Mouse (Mus musculus) T-helper 1 cell (primary cell): ENCODE measurements around the gene E2f3.

Experiments
- in situ Hi-C: fragments of 300-600 bp; cut with MboI, MseI; formaldehyde crosslinking; loops from one replicate; pipeline ENCODE4 v1.15.1; 2025; ENCODE audit warnings: high pct_unique_total_duplicates

Gene E2f3

GRCm38 (mm10) chr13:29982400-29982799, 3.5 kb downstream of the E2f3 start:
- in situ Hi-C loops = loop anchor here (5.0 kb wide), 1 partner anchor 1025 kb away; no protein-coding TSS in a partner anchor

- in situ Hi-C loops = loop anchor here (5.0 kb wide), 1 partner anchor 77 kb away; no protein-coding TSS in a partner anchor
These were observed 6.7 kb downstream of the E2f3 start for GRCm38 (mm10) chr13:29979140-29979564.

GRCm38 (mm10) chr13:29977358-29977757, 8.5 kb downstream of the E2f3 start:
- in situ Hi-C loops = loop anchor here (5.0 kb wide), 1 partner anchor 75 kb away; no protein-coding TSS in a partner anchor

GRCm38 (mm10) chr13:29974066-29974465, 11.8 kb downstream of the E2f3 start:
- in situ Hi-C loops = no loop called here

- in situ Hi-C loops = no loop called here
These were observed 12.3 kb downstream of the E2f3 start for GRCm38 (mm10) chr13:29973610-29974009.

GRCm38 (mm10) chr13:29970333-29970732, 15.5 kb downstream of the E2f3 start:
- in situ Hi-C loops = no loop called here

- in situ Hi-C loops = no loop called here
These were observed 17.2 kb downstream of the E2f3 start for GRCm38 (mm10) chr13:29968636-29969035.

GRCm38 (mm10) chr13:29967367-29967766, 18.5 kb downstream of the E2f3 start:
- in situ Hi-C loops = no loop called here

GRCm38 (mm10) chr13:29966966-29967365, 18.9 kb downstream of the E2f3 start:
- in situ Hi-C loops = no loop called here

GRCm38 (mm10) chr13:29964087-29964486, 21.8 kb downstream of the E2f3 start:
- in situ Hi-C loops = no loop called here

- in situ Hi-C loops = no loop called here
These were observed 25.4 kb downstream of the E2f3 start for GRCm38 (mm10) chr13:29960416-29960815.

- in situ Hi-C loops = no loop called here
These were observed 28.1 kb downstream of the E2f3 start for GRCm38 (mm10) chr13:29957731-29958254.

GRCm38 (mm10) chr13:29956821-29957421, 28.9 kb downstream of the E2f3 start:
- in situ Hi-C loops = no loop called here

- in situ Hi-C loops = no loop called here
These were observed 30.6 kb downstream of the E2f3 start for GRCm38 (mm10) chr13:29955296-29955695.

- in situ Hi-C loops = no loop called here
These were observed 31.1 kb downstream of the E2f3 start for GRCm38 (mm10) chr13:29954741-29955140.

- in situ Hi-C loops = no loop called here
These were observed 32.3 kb downstream of the E2f3 start for GRCm38 (mm10) chr13:29953417-29954045.

- in situ Hi-C loops = no loop called here
These were observed 39.8 kb downstream of the E2f3 start for GRCm38 (mm10) chr13:29946045-29946444.

- in situ Hi-C loops = no loop called here
These were observed 40.8 kb downstream of the E2f3 start for GRCm38 (mm10) chr13:29944915-29945570.

- in situ Hi-C loops = no loop called here
These were observed 41.4 kb downstream of the E2f3 start for GRCm38 (mm10) chr13:29944493-29944892.

GRCm38 (mm10) chr13:29943541-29944039, 42.3 kb downstream of the E2f3 start:
- in situ Hi-C loops = no loop called here

- in situ Hi-C loops = no loop called here
These were observed 45.8 kb downstream of the E2f3 start for GRCm38 (mm10) chr13:29940071-29940470.

- in situ Hi-C loops = no loop called here
These were observed 46.5 kb downstream of the E2f3 start for GRCm38 (mm10) chr13:29939399-29939798.
